Mouse (Mus musculus): ENCODE results near the gene Itgb6. TPM values are rescaled to one million over a fixed set of nuclear protein-coding genes. Genes with fewer than 3 reads are reported as not detected.

Gene Itgb6
- polyA plus RNA-seq, 1 experiment from 2014 or later, result 0.14 TPM

- H3K9me3 ChIP-seq (replicated peaks), result no peaks in the 10 kb centered on the region
- WGBS (ENCODE audit: insufficient replicate concordance), result 61% methylated on average over 10 of the region's 10 CpGs
- no peak for ATAC-seq (ENCODE audit: low read depth)
- H3K27me3 ChIP-seq, result no peaks in the 10 kb centered on the region
- no peak overlapping the region for H3K9ac ChIP-seq
- no peak overlapping the region for H3K4me2 ChIP-seq
- no peak for DNase-seq
- no peaks in the 10 kb centered on the region for H3K4me1 ChIP-seq (replicated peaks)
- no peak overlapping the region for H3K27ac ChIP-seq
- H3K36me3 ChIP-seq, result no peaks in the 10 kb centered on the region
- no peak overlapping the region for H3K4me3 ChIP-seq (replicated peaks)
Measured at GRCm38 (mm10) chr2:60728902-60729585, 6.6 kb upstream of the Itgb6 start.

- Histone ChIP-seq H3K27me3 (no peaks in the 10 kb centered on the region), H3K36me3 (no peaks in the 10 kb centered on the region), H3K4me2 (no peak overlapping the region), H3K27ac (no peak overlapping the region), H3K4me1 (replicated peaks) (no peaks in the 10 kb centered on the region), H3K9me3 (replicated peaks) (no peaks in the 10 kb centered on the region), H3K4me3 (replicated peaks) (no peak overlapping the region), H3K9ac (no peak overlapping the region)
- DNase-seq (no peak), ATAC-seq (ENCODE audit: low read depth) (no peak)
- 48% methylated on average over 2 of the region's 2 CpGs for WGBS (ENCODE audit: insufficient replicate concordance)
Measured at GRCm38 (mm10) chr2:60724660-60725059, 2.2 kb upstream of the Itgb6 start.

GRCm38 (mm10) chr2:60722967-60723366, 524 bp upstream of the Itgb6 start:
- H3K4me2 ChIP-seq, result no peak overlapping the region
- no peak for DNase-seq
- no peaks in the 10 kb centered on the region for H3K27me3 ChIP-seq
- H3K27ac ChIP-seq, result no peak overlapping the region
- no peaks in the 10 kb centered on the region for H3K9me3 ChIP-seq (replicated peaks)
- H3K9ac ChIP-seq, result no peak overlapping the region
- no peak for ATAC-seq (ENCODE audit: low read depth)
- H3K4me3 ChIP-seq (replicated peaks), result no peak overlapping the region
- 73% methylated on average over 3 of the region's 3 CpGs for WGBS (ENCODE audit: insufficient replicate concordance)
- no peaks in the 10 kb centered on the region for H3K36me3 ChIP-seq
- no peaks in the 10 kb centered on the region for H3K4me1 ChIP-seq (replicated peaks)

- H3K9ac ChIP-seq, result no peak overlapping the region
- no peaks in the 10 kb centered on the region for H3K9me3 ChIP-seq (replicated peaks)
- H3K4me2 ChIP-seq, result no peak overlapping the region
- H3K27me3 ChIP-seq, result 0 out of 2 replicates have a peak, but pooled peaks cover 3% of the 10 kb centered on the region
- ATAC-seq (ENCODE audit: low read depth), result no peak
- no peak for DNase-seq
- no peak overlapping the region for H3K27ac ChIP-seq
- WGBS (ENCODE audit: insufficient replicate concordance), result 17% methylated on average over 5 of the region's 5 CpGs
- H3K4me3 ChIP-seq (replicated peaks), result no peak overlapping the region
- no peaks in the 10 kb centered on the region for H3K4me1 ChIP-seq (replicated peaks)
- no peaks in the 10 kb centered on the region for H3K36me3 ChIP-seq
Measured at GRCm38 (mm10) chr2:60720906-60721305, 1.5 kb downstream of the Itgb6 start.

GRCm38 (mm10) chr2:60720205-60720604, 2.2 kb downstream of the Itgb6 start:
- no peak overlapping the region for H3K9ac ChIP-seq
- ATAC-seq (ENCODE audit: low read depth), result no peak
- WGBS (ENCODE audit: insufficient replicate concordance), result 68% methylated on average over 8 of the region's 8 CpGs
- 0 out of 2 replicates have a peak, but pooled peaks cover 3% of the 10 kb centered on the region for H3K27me3 ChIP-seq
- DNase-seq, result no peak
- no peaks in the 10 kb centered on the region for H3K9me3 ChIP-seq (replicated peaks)
- no peak overlapping the region for H3K27ac ChIP-seq
- no peaks in the 10 kb centered on the region for H3K4me1 ChIP-seq (replicated peaks)
- H3K4me3 ChIP-seq (replicated peaks), result no peak overlapping the region
- no peak overlapping the region for H3K4me2 ChIP-seq
- no peaks in the 10 kb centered on the region for H3K36me3 ChIP-seq

GRCm38 (mm10) chr2:60717348-60717747, 5.1 kb downstream of the Itgb6 start:
- 37% methylated on average over 13 of the region's 13 CpGs for WGBS (ENCODE audit: insufficient replicate concordance)
- DNase-seq, result no peak
- Histone ChIP-seq H3K4me2 (no peak overlapping the region), H3K27me3 (0 out of 2 replicates have a peak, but pooled peaks cover 3% of the 10 kb centered on the region), H3K9me3 (replicated peaks) (no peaks in the 10 kb centered on the region), H3K36me3 (no peaks in the 10 kb centered on the region), H3K4me1 (replicated peaks) (no peaks in the 10 kb centered on the region), H3K27ac (no peak overlapping the region), H3K9ac (no peak overlapping the region), H3K4me3 (replicated peaks) (no peak overlapping the region)
- no peak for ATAC-seq (ENCODE audit: low read depth)

- ATAC-seq (ENCODE audit: low read depth) (no peak), DNase-seq (no peak)
- Histone ChIP-seq H3K4me1 (replicated peaks) (no peaks in the 10 kb centered on the region), H3K4me2 (no peak overlapping the region), H3K27me3 (0 out of 2 replicates have a peak, but pooled peaks cover 3% of the 10 kb centered on the region), H3K9ac (no peak overlapping the region), H3K36me3 (no peaks in the 10 kb centered on the region), H3K4me3 (replicated peaks) (no peak overlapping the region), H3K27ac (no peak overlapping the region), H3K9me3 (replicated peaks) (no peaks in the 10 kb centered on the region)
Measured at GRCm38 (mm10) chr2:60716549-60716948, 5.9 kb downstream of the Itgb6 start.

GRCm38 (mm10) chr2:60715771-60716170, 6.7 kb downstream of the Itgb6 start:
- Histone ChIP-seq H3K9me3 (replicated peaks) (no peaks in the 10 kb centered on the region), H3K4me1 (replicated peaks) (no peaks in the 10 kb centered on the region), H3K4me2 (no peak overlapping the region), H3K27me3 (0 out of 2 replicates have a peak, but pooled peaks cover 3% of the 10 kb centered on the region), H3K27ac (no peak overlapping the region), H3K4me3 (replicated peaks) (no peak overlapping the region), H3K36me3 (no peaks in the 10 kb centered on the region), H3K9ac (no peak overlapping the region)
- no peak for ATAC-seq (ENCODE audit: low read depth)
- 74% methylated on average over 13 of the region's 13 CpGs for WGBS (ENCODE audit: insufficient replicate concordance)
- DNase-seq, result no peak

- no peaks in the 10 kb centered on the region for H3K9me3 ChIP-seq (replicated peaks)
- H3K36me3 ChIP-seq, result no peaks in the 10 kb centered on the region
- no peak overlapping the region for H3K4me3 ChIP-seq (replicated peaks)
- ATAC-seq (ENCODE audit: low read depth), result no peak
- H3K4me1 ChIP-seq (replicated peaks), result no peaks in the 10 kb centered on the region
- WGBS (ENCODE audit: insufficient replicate concordance), result 60% methylated on average over 8 of the region's 8 CpGs
- H3K27me3 ChIP-seq, result 0 out of 2 replicates have a peak, but pooled peaks cover 3% of the 10 kb centered on the region
- H3K4me2 ChIP-seq, result no peak overlapping the region
- no peak overlapping the region for H3K27ac ChIP-seq
- no peak for DNase-seq
- H3K9ac ChIP-seq, result no peak overlapping the region
Measured at GRCm38 (mm10) chr2:60714971-60715502, 7.4 kb downstream of the Itgb6 start.

- H3K4me2 ChIP-seq, result no peak overlapping the region
- H3K27ac ChIP-seq, result no peak overlapping the region
- no peak overlapping the region for H3K9ac ChIP-seq
- H3K4me3 ChIP-seq (replicated peaks), result no peak overlapping the region
- H3K9me3 ChIP-seq (replicated peaks), result no peaks in the 10 kb centered on the region
- no peaks in the 10 kb centered on the region for H3K4me1 ChIP-seq (replicated peaks)
- H3K27me3 ChIP-seq, result 0 out of 2 replicates have a peak, but pooled peaks cover 3% of the 10 kb centered on the region
- DNase-seq (no peak), ATAC-seq (ENCODE audit: low read depth) (no peak)
- WGBS (ENCODE audit: insufficient replicate concordance), result 27% methylated on average over 7 of the region's 7 CpGs
- no peaks in the 10 kb centered on the region for H3K36me3 ChIP-seq
Measured at GRCm38 (mm10) chr2:60714475-60714874, 8.0 kb downstream of the Itgb6 start.

GRCm38 (mm10) chr2:60713857-60714256, 8.6 kb downstream of the Itgb6 start:
- Histone ChIP-seq H3K4me3 (replicated peaks) (no peak overlapping the region), H3K9me3 (replicated peaks) (no peaks in the 10 kb centered on the region), H3K27me3 (0 out of 2 replicates have a peak, but pooled peaks cover 3% of the 10 kb centered on the region), H3K4me2 (no peak overlapping the region), H3K9ac (no peak overlapping the region), H3K4me1 (replicated peaks) (no peaks in the 10 kb centered on the region), H3K27ac (no peak overlapping the region), H3K36me3 (no peaks in the 10 kb centered on the region)
- DNase-seq (no peak), ATAC-seq (ENCODE audit: low read depth) (no peak)
- 56% methylated on average over 8 of the region's 8 CpGs for WGBS (ENCODE audit: insufficient replicate concordance)

GRCm38 (mm10) chr2:60712891-60713290, 9.6 kb downstream of the Itgb6 start:
- no peak overlapping the region for H3K27ac ChIP-seq
- H3K36me3 ChIP-seq, result no peaks in the 10 kb centered on the region

More at GRCm38 (mm10) chr2:60712891-60713290, 9.6 kb downstream of the Itgb6 start:
- Histone ChIP-seq H3K9ac (no peak overlapping the region), H3K4me3 (replicated peaks) (no peak overlapping the region), H3K9me3 (replicated peaks) (no peaks in the 10 kb centered on the region), H3K4me2 (no peak overlapping the region), H3K4me1 (replicated peaks) (no peaks in the 10 kb centered on the region), H3K27me3 (0 out of 2 replicates have a peak, but pooled peaks cover 3% of the 10 kb centered on the region)
- no peak for ATAC-seq (ENCODE audit: low read depth)
- 59% methylated on average over 5 of the region's 5 CpGs for WGBS (ENCODE audit: insufficient replicate concordance)
- no peak for DNase-seq

All from liver, embryonic 13.5 days (tissue).